9 mouse cellular contexts compared by ENCODE assay signal in genomic region chr2:166342407-166342806, GRCm38 (mm10).
DNase-seq lines count a peak whose midpoint lies in the region; ATAC-seq and TF ChIP-seq lines count a peak whose summit lies in the region.
"Had no signal": no experiment of that assay in that cellular context is flagged by ENCODE, and none has a peak within 500 bp of the region (broad histone marks: within the 10 kb centered on the region; RNA-seq: fewer than 3 reads in every experiment).

No protein-coding gene starts in this region.

- intact Hi-C loops in heart, postnatal 25 days (cut with DNase I) = no loop called here
- intact Hi-C loops in left cerebral cortex, postnatal 36 days (cut with DNase I) = no loop called here

- no peak overlapping the region for H3K4me3 ChIP-seq in hindbrain, postnatal 0 days (ENCODE audit: low read length)
- no peak overlapping the region for H3K4me3 ChIP-seq in hindbrain, embryonic 13.5 days
- H3K4me3 ChIP-seq in stomach, embryonic 16.5 days (replicated peaks; ENCODE audit: low read length) = no peak overlapping the region

- WGBS in hindbrain, postnatal 0 days = 28% methylated on average over 9 of the region's 9 CpGs
- 50% methylated on average over 9 of the region's 9 CpGs for WGBS in hindbrain, embryonic 13.5 days
- WGBS in stomach, embryonic 16.5 days = 58% methylated on average over 9 of the region's 9 CpGs

- H3K36me3 ChIP-seq in hindbrain, postnatal 0 days (ENCODE audit: insufficient read depth, low read length) = no peaks in the 10 kb centered on the region
- no peaks in the 10 kb centered on the region for H3K36me3 ChIP-seq in hindbrain, embryonic 13.5 days
- no peaks in the 10 kb centered on the region for H3K36me3 ChIP-seq in stomach, embryonic 16.5 days (ENCODE audit: control insufficient read depth, insufficient read depth, low read length)

- H3K27ac ChIP-seq in hindbrain, postnatal 0 days = no peak overlapping the region
- H3K27ac ChIP-seq in hindbrain, embryonic 13.5 days = no peak overlapping the region
- peak overlapping the region; percentile 84 for H3K27ac ChIP-seq in stomach, embryonic 16.5 days (ENCODE audit: low read length)
- H3K27ac ChIP-seq: macrophage had no signal

- no peak for TF ChIP-seq CTCF in hindbrain, postnatal 0 days (IDR thresholded peaks at IDR 0.05; ENCODE audit: low read depth)

- DNase-seq in hindbrain, postnatal 0 days (ENCODE audit: low spot score) = peak; percentile 86
- peak; percentile 30 to 51 for DNase-seq in cerebellum, postnatal 25 days
- DNase-seq in heart, postnatal 25 days (ENCODE audit: low spot score) = peak; percentile 51
- peak; percentile 42 for DNase-seq in left cerebral cortex, postnatal 36 days (ENCODE audit: low spot score in 2 of 2)
- no peak for DNase-seq in ovary, postnatal 10 days (ENCODE audit: low spot score)
- DNase-seq in embryo, embryonic 11 days = no peak

- no peaks in the 10 kb centered on the region for H3K27me3 ChIP-seq in hindbrain, postnatal 0 days (ENCODE audit: insufficient read depth, low read length)
- H3K27me3 ChIP-seq in hindbrain, embryonic 13.5 days = peaks cover 18% of the 10 kb centered on the region
- H3K27me3 ChIP-seq in stomach, embryonic 16.5 days (ENCODE audit: control insufficient read depth, insufficient read depth, low read length) = no peaks in the 10 kb centered on the region

- no peak overlapping the region for H3K9ac ChIP-seq in hindbrain, postnatal 0 days (replicated peaks; ENCODE audit: low read length)
- H3K9ac ChIP-seq in hindbrain, embryonic 13.5 days = no peak overlapping the region
- H3K9ac ChIP-seq in stomach, embryonic 16.5 days (ENCODE audit: low read length) = no peak overlapping the region

- H3K4me1 ChIP-seq in hindbrain, postnatal 0 days (ENCODE audit: insufficient read depth, low read length) = no peaks in the 10 kb centered on the region; the same call in 1 of the 2 replicates
- peaks cover 52% of the 10 kb centered on the region for H3K4me1 ChIP-seq in hindbrain, embryonic 13.5 days (replicated peaks)
- H3K4me1 ChIP-seq in stomach, embryonic 16.5 days (ENCODE audit: control insufficient read depth, insufficient read depth, low read length) = peaks cover 27% of the 10 kb centered on the region

- H3K9me3 ChIP-seq in hindbrain, postnatal 0 days (ENCODE audit: low read length) = no peaks in the 10 kb centered on the region
- H3K9me3 ChIP-seq in hindbrain, embryonic 13.5 days = no peaks in the 10 kb centered on the region
- no peaks in the 10 kb centered on the region for H3K9me3 ChIP-seq in stomach, embryonic 16.5 days (replicated peaks; ENCODE audit: control insufficient read depth, low read length)

- H3K4me2 ChIP-seq in hindbrain, postnatal 0 days (ENCODE audit: low read depth, low read length) = no peak overlapping the region
- H3K4me2 ChIP-seq in hindbrain, embryonic 13.5 days = no peak overlapping the region
- H3K4me2 ChIP-seq in stomach, embryonic 16.5 days (ENCODE audit: low read depth, low read length) = no peak overlapping the region

- 0 out of 2 replicates have a peak, but pooled peaks have one; percentile 5 for ATAC-seq in hindbrain, postnatal 0 days
- ATAC-seq in hindbrain, embryonic 13.5 days (ENCODE audit: low FRiP score) = no peak
- ATAC-seq in stomach, embryonic 16.5 days (ENCODE audit: insufficient read depth, low FRiP score) = no peak

Comparison
In these comparisons a context has a peak if more than half of its experiments do, and no peak if none do; other contexts are left out.
1. DNase-seq: peak in hindbrain, postnatal 0 days (single experiment), cerebellum, postnatal 25 days (2 of 2), heart, postnatal 25 days (single experiment) and left cerebral cortex, postnatal 36 days (2 of 2); none in ovary, postnatal 10 days (single experiment) and embryo, embryonic 11 days (single experiment).